Mouse (Mus musculus) adrenal gland, adult 18-20 months (tissue): ENCODE results near the gene Slfn3. TPM values are rescaled to one million over a fixed set of nuclear protein-coding genes. Genes with fewer than 3 reads are reported as not detected.

Source experiments
- total RNA-seq, 2 experiments: library from RNA; stranded (reverse); gene quantifications; 1 replicate in 1 of 2; 2 replicates in 1 of 2; pipeline ENCODE4 v1.2.3; 2021

The Slfn3 gene
- total RNA-seq, 2 experiments from 2014 or later, result 3.9 to 4.6 TPM

Other genes starting within 250 kb of the Slfn3 start
- 10 to 100 TPM; 30.3 to 40.0 TPM for gene Slfn5, start 240.0 kb upstream of the Slfn3 start, total RNA-seq
- gene Slfn9, start 199.5 kb upstream of the Slfn3 start, total RNA-seq, result 1 to 10 TPM; 2.8 to 5.2 TPM
- gene Slfn8, start 170.5 kb upstream of the Slfn3 start, total RNA-seq, result 1 to 10 TPM; 1.4 to 2.2 TPM
- 1 to 10 TPM; 6.6 to 8.5 TPM for gene Slfn2, start 126.2 kb upstream of the Slfn3 start, total RNA-seq
- under 1 TPM; 0.20 to 0.35 TPM for gene Slfn1, start 74.5 kb upstream of the Slfn3 start, total RNA-seq
- gene Slfn4, start 16.1 kb upstream of the Slfn3 start, total RNA-seq, result under 1 TPM in 1 of 2 experiments, not detected in 1; 0.13 TPM
- not detected for gene Slfn14, start 95.4 kb downstream of the Slfn3 start, total RNA-seq
- 100 to 1,000 TPM in 1 of 2 experiments, 10 to 100 TPM in 1; 91.9 to 108 TPM for gene Ap2b1, start 107.7 kb downstream of the Slfn3 start, total RNA-seq
- gene Pex12, start 111.3 kb downstream of the Slfn3 start, total RNA-seq, result 10 to 100 TPM; 14.9 to 16.9 TPM
- 10 to 100 TPM; 11.4 to 12.4 TPM for gene Rasl10b, start 217.8 kb downstream of the Slfn3 start, total RNA-seq
- gene Gas2l2, start 238.1 kb downstream of the Slfn3 start, total RNA-seq, result not detected
- gene 1700020L24Rik, start 246.3 kb downstream of the Slfn3 start, total RNA-seq, result 1 to 10 TPM in 1 of 2 experiments, under 1 TPM in 1; 0.43 to 1.5 TPM